Mouse (Mus musculus): ENCODE results near the gene Pde7b. TPM values are rescaled to one million over a fixed set of nuclear protein-coding genes. Genes with fewer than 3 reads are reported as not detected.

Pde7b gene
- polyA plus RNA-seq, 1 experiment from 2014 or later = 3.9 TPM

DNA sequence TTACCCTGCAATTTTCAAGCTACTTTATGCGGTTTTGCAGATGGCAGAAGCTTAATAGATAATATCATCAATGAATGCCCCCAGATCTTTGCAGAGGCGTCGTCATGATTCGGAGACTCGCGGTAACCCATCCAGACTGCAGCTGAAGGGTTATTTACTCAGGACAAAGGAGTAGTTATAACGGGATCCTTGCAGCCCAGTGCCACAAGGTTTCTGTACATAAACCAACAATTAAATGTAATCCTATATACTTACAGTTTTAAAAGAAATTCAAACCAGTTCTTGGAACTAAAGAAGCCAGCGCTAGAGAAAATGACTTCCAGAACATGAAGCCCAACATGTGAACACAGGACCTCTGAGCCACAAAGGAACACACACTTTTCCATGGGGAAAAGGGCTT lies 88.5 kb downstream of the Pde7b start:
- no peak for ATAC-seq (ENCODE audit: low FRiP score)
- H3K27me3 ChIP-seq (ENCODE audit: control insufficient read depth, insufficient read depth, low read length) = no peaks in the 10 kb centered on the region
- no peak for DNase-seq (ENCODE audit: low spot score)
- no peak overlapping the region for H3K9ac ChIP-seq
- H3K4me3 ChIP-seq (replicated peaks; ENCODE audit: low read length) = no peak overlapping the region
- no peak overlapping the region for H3K27ac ChIP-seq
- H3K9me3 ChIP-seq (ENCODE audit: control insufficient read depth, low read length) = 0 out of 2 replicates have a peak, but pooled peaks cover 5% of the 10 kb centered on the region
- 83% methylated on average over 8 of the region's 8 CpGs for WGBS
- H3K36me3 ChIP-seq (replicated peaks; ENCODE audit: control insufficient read depth, insufficient read depth) = no peaks in the 10 kb centered on the region
- no peak overlapping the region for H3K4me2 ChIP-seq (replicated peaks)
- H3K4me1 ChIP-seq (replicated peaks; ENCODE audit: control insufficient read depth, insufficient read depth, low read length) = no peaks in the 10 kb centered on the region

DNA sequence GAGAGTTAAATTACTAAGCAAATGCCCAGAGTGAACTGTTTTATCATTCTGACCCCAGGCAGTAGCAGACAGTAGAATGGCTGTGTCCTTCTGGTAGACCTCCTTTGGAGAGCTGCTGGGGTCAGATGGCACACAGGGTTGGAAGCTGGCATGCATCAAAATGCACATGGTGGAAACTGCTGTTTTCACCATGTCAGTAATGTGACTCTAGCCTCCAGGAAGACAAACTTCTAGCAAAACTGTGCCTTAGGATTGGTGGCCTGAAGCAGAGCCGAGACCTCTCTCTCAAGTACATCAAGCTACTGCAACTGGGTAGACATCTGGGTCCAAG lies 91.8 kb downstream of the Pde7b start:
- H3K9ac ChIP-seq = no peak overlapping the region
- no peaks in the 10 kb centered on the region for H3K36me3 ChIP-seq (replicated peaks; ENCODE audit: control insufficient read depth, insufficient read depth)
- H3K4me1 ChIP-seq (replicated peaks; ENCODE audit: control insufficient read depth, insufficient read depth, low read length) = no peaks in the 10 kb centered on the region
- ATAC-seq (ENCODE audit: low FRiP score) (no peak), DNase-seq (ENCODE audit: low spot score) (no peak)
- no peak overlapping the region for H3K4me2 ChIP-seq (replicated peaks)
- H3K27ac ChIP-seq = no peak overlapping the region
- no peaks in the 10 kb centered on the region for H3K27me3 ChIP-seq (ENCODE audit: control insufficient read depth, insufficient read depth, low read length)
- no peaks in the 10 kb centered on the region for H3K9me3 ChIP-seq (ENCODE audit: control insufficient read depth, low read length)
- WGBS = 94% methylated on average over 1 of the region's 1 CpGs
- no peak overlapping the region for H3K4me3 ChIP-seq (replicated peaks; ENCODE audit: low read length)

DNA sequence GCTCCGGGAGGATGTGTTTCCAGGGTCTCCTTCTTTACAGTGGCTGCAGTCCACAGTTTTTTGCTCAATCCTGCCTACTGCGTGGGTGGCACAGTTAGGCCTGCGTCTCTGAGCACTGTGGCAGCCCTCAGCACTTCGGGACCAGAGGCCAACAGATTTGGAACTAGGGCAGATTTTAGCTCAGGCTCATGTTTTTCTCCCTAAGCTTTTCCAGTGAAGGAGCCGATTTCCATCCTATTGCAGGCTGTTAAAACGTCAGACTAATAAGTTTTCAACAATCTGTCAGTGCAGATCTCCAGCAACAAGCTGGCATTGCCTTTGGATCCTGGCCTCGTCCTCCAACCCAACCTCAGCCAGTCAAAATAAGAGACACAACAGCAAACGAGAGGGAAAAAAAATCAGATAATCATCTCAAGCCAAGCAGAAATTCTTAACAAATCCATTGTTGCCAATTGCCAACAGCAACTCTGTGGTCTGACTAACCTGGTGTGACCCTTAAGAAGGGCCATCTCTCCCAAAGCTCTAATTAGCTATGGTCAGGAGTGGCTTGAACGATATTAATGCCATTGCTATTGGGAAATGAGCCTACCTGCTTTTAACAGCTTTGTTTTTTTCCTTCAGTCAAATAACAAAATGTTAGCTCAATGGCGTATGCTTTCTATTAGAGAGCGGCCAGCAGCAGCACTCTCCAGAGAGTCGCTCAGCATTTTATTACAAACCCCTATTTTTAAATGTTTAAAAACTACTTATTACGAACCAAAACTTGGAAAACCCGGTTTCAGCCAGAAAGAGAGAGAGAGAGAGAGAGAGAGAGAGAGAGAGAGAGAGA lies 92.4 kb downstream of the Pde7b start:
- Histone ChIP-seq H3K4me1 (replicated peaks; ENCODE audit: control insufficient read depth, insufficient read depth, low read length) (no peaks in the 10 kb centered on the region), H3K4me2 (replicated peaks) (no peak overlapping the region), H3K36me3 (replicated peaks; ENCODE audit: control insufficient read depth, insufficient read depth) (no peaks in the 10 kb centered on the region), H3K9ac (no peak overlapping the region), H3K27me3 (ENCODE audit: control insufficient read depth, insufficient read depth, low read length) (no peaks in the 10 kb centered on the region), H3K27ac (no peak overlapping the region), H3K9me3 (ENCODE audit: control insufficient read depth, low read length) (no peaks in the 10 kb centered on the region), H3K4me3 (replicated peaks; ENCODE audit: low read length) (no peak overlapping the region)
- WGBS = 83% methylated on average over 14 of the region's 14 CpGs
- DNase-seq (ENCODE audit: low spot score) = no peak
- ATAC-seq (ENCODE audit: low FRiP score) = no peak

DNA sequence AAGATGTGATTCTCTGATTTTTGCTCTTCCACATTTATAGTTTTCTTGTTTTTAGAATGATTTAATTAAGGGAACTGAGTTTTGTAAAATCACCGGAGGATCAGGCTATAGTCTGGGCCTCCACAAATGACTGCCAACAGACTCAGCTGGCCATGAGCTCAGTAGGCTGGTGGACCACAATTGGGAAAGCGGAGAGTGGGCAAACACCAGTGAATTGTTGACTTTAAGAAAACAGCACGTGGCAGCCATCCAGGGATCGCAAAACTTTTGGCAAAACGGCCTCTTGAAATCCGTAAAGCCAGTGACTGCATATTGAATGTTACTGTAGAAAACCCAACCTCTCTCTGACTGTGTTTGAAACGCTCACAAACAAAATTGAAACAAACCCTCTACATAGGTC lies 94.8 kb downstream of the Pde7b start:
- Histone ChIP-seq H3K27ac (no peak overlapping the region), H3K4me2 (replicated peaks) (no peak overlapping the region), H3K4me1 (replicated peaks; ENCODE audit: control insufficient read depth, insufficient read depth, low read length) (no peaks in the 10 kb centered on the region), H3K27me3 (ENCODE audit: control insufficient read depth, insufficient read depth, low read length) (no peaks in the 10 kb centered on the region), H3K9me3 (ENCODE audit: control insufficient read depth, low read length) (no peaks in the 10 kb centered on the region), H3K4me3 (replicated peaks; ENCODE audit: low read length) (no peak overlapping the region), H3K36me3 (replicated peaks; ENCODE audit: control insufficient read depth, insufficient read depth) (no peaks in the 10 kb centered on the region), H3K9ac (no peak overlapping the region)
- DNase-seq (ENCODE audit: low spot score) (no peak), ATAC-seq (ENCODE audit: low FRiP score) (no peak)
- 71% methylated on average over 7 of the region's 7 CpGs for WGBS

DNA sequence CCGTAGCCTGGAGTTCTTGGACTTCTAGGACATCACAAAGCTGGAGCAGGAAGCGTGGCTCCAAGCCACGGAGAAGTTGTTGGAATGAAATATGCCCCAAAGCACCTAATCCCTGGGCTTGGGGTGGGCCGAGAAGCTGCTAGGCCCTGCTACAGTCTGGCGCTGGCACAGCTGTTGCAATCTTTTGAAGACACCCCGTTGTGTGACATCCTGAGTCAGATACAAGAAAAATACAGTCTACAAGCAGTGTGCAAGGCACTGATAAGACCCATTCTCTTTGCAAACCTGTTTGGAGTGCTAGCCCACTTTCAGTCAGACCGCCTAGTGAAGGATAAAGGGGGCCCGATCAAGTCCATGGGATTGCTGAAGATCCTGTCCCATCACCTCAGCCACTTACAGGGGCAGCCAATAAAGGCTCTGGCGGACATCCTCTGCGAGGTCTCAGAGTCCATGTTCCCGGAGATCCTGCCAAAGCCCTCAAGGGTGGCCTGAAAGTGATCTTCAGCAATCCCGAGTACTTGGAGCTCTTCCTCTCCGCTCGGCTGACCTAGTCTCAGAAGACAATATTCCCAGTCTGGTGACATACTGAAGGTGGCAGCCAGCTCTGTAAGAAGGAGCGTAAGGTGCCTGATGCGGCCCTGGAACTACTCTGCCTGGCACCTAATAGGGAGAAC lies 99.0 kb downstream of the Pde7b start:
- no peak for ATAC-seq (ENCODE audit: low FRiP score)
- Histone ChIP-seq H3K9me3 (ENCODE audit: control insufficient read depth, low read length) (no peaks in the 10 kb centered on the region), H3K27me3 (ENCODE audit: control insufficient read depth, insufficient read depth, low read length) (no peaks in the 10 kb centered on the region), H3K4me3 (replicated peaks; ENCODE audit: low read length) (no peak overlapping the region), H3K36me3 (replicated peaks; ENCODE audit: control insufficient read depth, insufficient read depth) (no peaks in the 10 kb centered on the region), H3K27ac (no peak overlapping the region), H3K9ac (no peak overlapping the region), H3K4me1 (replicated peaks; ENCODE audit: control insufficient read depth, insufficient read depth, low read length) (no peaks in the 10 kb centered on the region), H3K4me2 (replicated peaks) (no peak overlapping the region)
- 93% methylated on average over 16 of the region's 16 CpGs for WGBS
- DNase-seq (ENCODE audit: low spot score) = no peak

DNA sequence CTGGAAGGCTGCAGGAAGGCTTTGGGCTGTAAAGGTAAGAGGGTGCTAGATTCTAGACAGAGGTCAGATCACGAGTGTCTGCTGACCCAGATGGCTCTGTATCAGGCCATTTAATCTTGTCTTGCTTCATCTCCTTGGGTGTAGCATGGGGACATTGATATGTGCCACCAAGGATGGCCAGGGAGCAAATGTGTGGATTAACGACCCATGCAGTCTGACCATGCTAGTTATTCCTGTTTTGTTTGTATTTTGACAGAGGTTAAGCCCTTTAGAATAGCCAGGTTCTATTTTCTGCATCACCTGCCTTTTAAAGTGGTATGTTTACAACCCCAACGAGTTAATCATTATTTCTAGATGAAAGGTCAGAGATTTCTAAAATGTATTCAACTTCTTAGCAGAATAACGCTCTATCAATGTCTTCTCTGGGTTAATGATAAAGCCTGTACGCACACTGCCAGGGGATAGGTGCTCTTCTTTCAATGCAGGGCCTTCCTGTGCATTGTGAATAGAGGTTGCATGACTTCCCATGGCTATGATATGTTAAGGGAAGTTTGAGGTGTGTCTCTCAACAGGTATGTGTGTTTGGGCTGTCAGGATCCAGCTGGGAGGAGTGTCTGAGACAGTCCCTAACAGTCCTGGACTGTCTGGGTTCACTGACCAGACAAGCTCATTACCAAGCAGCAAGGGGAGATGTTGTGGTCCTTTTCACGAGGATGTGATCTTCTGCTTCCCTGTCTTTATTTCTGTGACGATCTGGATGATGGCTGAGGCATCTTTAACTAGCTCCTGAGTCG lies 103.0 kb downstream of the Pde7b start:
- no peak for ATAC-seq (ENCODE audit: low FRiP score)
- Histone ChIP-seq H3K9ac (no peak overlapping the region), H3K4me3 (replicated peaks; ENCODE audit: low read length) (no peak overlapping the region), H3K36me3 (replicated peaks; ENCODE audit: control insufficient read depth, insufficient read depth) (no peaks in the 10 kb centered on the region), H3K9me3 (ENCODE audit: control insufficient read depth, low read length) (no peaks in the 10 kb centered on the region), H3K4me1 (replicated peaks; ENCODE audit: control insufficient read depth, insufficient read depth, low read length) (no peaks in the 10 kb centered on the region), H3K27ac (no peak overlapping the region), H3K4me2 (replicated peaks) (no peak overlapping the region), H3K27me3 (ENCODE audit: control insufficient read depth, insufficient read depth, low read length) (no peaks in the 10 kb centered on the region)
- no peak for DNase-seq (ENCODE audit: low spot score)
- 74% methylated on average over 8 of the region's 8 CpGs for WGBS

DNA sequence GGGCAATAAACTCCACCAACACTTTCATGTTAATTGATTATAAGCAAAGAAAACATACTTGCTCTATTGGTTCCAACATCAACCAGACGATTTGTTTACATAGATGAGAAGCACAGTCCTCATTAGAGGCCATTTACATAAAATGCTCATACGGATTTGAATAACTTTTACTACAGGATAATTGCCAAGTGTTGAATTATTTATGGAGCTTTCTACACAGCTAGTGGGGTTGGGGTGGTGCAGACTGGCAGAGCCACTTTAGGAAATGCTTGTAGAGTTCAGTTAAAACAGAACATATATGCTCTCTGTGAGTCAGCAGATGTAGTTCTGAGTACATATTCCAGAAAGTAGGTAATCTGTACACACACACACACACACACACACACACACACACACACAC lies 118.9 kb downstream of the Pde7b start:
- DNase-seq (ENCODE audit: low spot score) = no peak
- peak; percentile 62; the same call in 1 of the 2 replicates for ATAC-seq (ENCODE audit: low FRiP score)
- 60% methylated on average over 2 of the region's 2 CpGs for WGBS

DNA sequence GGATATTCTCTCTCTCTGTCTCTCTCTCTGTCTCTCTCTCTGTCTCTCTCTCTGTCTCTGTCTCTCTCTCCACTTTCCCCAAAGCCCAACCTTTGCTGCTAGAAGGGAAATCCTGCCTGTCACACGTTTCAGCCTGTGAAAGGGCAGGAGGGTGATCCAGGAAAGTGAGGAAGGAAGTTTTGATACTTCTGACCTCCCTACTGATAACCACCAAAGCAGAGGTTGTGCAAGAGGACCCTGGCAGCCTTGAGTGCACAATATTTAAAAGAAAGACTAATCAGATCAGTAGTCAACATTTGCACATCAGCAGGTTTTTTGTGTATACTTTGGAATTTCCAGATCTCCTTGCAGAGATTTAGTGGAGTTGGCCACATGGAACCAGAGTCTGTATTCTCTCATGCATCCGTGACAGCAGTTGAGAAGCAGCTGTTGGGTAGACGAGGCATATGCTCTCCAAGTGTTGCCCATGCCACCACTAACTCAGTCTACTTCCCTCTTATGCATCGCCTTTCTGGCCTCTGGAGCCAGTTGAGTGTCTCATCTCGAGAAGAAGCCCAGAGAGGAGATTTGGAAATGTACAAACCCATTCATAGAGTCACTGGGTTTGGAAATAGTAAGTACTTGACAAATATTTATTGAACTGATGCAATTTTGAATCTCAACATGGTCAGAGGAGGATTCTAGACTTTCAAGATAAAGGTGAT lies 129.6 kb downstream of the Pde7b start:
- Histone ChIP-seq H3K36me3 (replicated peaks; ENCODE audit: control insufficient read depth, insufficient read depth) (no peaks in the 10 kb centered on the region), H3K9me3 (ENCODE audit: control insufficient read depth, low read length) (no peaks in the 10 kb centered on the region), H3K4me3 (replicated peaks; ENCODE audit: low read length) (no peak overlapping the region), H3K4me2 (replicated peaks) (no peak overlapping the region), H3K9ac (no peak overlapping the region), H3K4me1 (replicated peaks; ENCODE audit: control insufficient read depth, insufficient read depth, low read length) (no peaks in the 10 kb centered on the region), H3K27ac (no peak overlapping the region), H3K27me3 (ENCODE audit: control insufficient read depth, insufficient read depth, low read length) (no peaks in the 10 kb centered on the region)
- ATAC-seq (ENCODE audit: low FRiP score) (no peak), DNase-seq (ENCODE audit: low spot score) (no peak)
- 75% methylated on average over 5 of the region's 5 CpGs for WGBS

More for the DNA sequence above, 118.9 kb downstream of the Pde7b start:
- no peak overlapping the region for H3K27ac ChIP-seq
- H3K9me3 ChIP-seq (ENCODE audit: control insufficient read depth, low read length) = no peaks in the 10 kb centered on the region
- no peak overlapping the region for H3K9ac ChIP-seq
- no peak overlapping the region for H3K4me2 ChIP-seq (replicated peaks)
- no peak overlapping the region for H3K4me3 ChIP-seq (replicated peaks; ENCODE audit: low read length)
- H3K36me3 ChIP-seq (replicated peaks; ENCODE audit: control insufficient read depth, insufficient read depth) = no peaks in the 10 kb centered on the region
- no peaks in the 10 kb centered on the region for H3K4me1 ChIP-seq (replicated peaks; ENCODE audit: control insufficient read depth, insufficient read depth, low read length)
- H3K27me3 ChIP-seq (ENCODE audit: control insufficient read depth, insufficient read depth, low read length) = no peaks in the 10 kb centered on the region

DNA sequence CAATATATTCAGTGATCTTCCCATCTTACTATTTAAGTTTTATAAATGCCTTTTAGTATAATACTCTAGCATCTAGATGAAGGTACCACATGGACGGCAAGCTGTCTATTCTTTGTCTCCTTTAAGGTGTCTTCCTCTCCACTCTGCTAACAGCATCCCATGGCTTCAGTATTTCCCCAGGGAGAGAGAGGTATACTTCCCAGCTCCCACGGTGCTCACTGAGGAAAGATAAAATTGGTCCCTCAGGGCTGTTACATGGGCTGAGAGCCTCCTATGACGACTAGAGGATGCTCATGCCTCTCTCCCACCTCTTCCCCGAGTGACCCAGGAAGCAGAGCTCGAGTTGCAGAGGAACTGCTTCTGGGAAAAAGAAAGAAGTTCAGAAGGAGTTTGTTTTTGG lies 130.9 kb downstream of the Pde7b start:
- no peaks in the 10 kb centered on the region for H3K36me3 ChIP-seq (replicated peaks; ENCODE audit: control insufficient read depth, insufficient read depth)
- no peak overlapping the region for H3K4me2 ChIP-seq (replicated peaks)
- H3K9me3 ChIP-seq (ENCODE audit: control insufficient read depth, low read length) = no peaks in the 10 kb centered on the region
- no peak overlapping the region for H3K4me3 ChIP-seq (replicated peaks; ENCODE audit: low read length)
- H3K9ac ChIP-seq = no peak overlapping the region
- H3K27me3 ChIP-seq (ENCODE audit: control insufficient read depth, insufficient read depth, low read length) = no peaks in the 10 kb centered on the region
- no peak overlapping the region for H3K27ac ChIP-seq
- no peak for ATAC-seq (ENCODE audit: low FRiP score)
- H3K4me1 ChIP-seq (replicated peaks; ENCODE audit: control insufficient read depth, insufficient read depth, low read length) = no peaks in the 10 kb centered on the region
- DNase-seq (ENCODE audit: low spot score) = no peak
- 76% methylated on average over 5 of the region's 5 CpGs for WGBS
